Mouse (Mus musculus) inflammation-experienced regulatory T-cells, adult 6 months (primary cell): ENCODE data around the gene Palm3. TPM values are rescaled to one million over a fixed set of nuclear protein-coding genes. Genes with fewer than 3 reads are reported as not detected.

Experiments used
- ATAC-seq: one replicate; pipeline ENCODE4 v1.8.0; 2017
- polyA plus RNA-seq, 3 experiments: library from polyadenylated mRNA; unstranded; fragments of 100-300 nt; shearing (Covaris generic); gene quantifications; one replicate each; pipeline ENCODE4 v1.2.1; 2017

Gene Palm3
- polyA plus RNA-seq, 3 experiments from 2014 or later, result 1.6 to 3.7 (median 2.8) TPM

DNA sequence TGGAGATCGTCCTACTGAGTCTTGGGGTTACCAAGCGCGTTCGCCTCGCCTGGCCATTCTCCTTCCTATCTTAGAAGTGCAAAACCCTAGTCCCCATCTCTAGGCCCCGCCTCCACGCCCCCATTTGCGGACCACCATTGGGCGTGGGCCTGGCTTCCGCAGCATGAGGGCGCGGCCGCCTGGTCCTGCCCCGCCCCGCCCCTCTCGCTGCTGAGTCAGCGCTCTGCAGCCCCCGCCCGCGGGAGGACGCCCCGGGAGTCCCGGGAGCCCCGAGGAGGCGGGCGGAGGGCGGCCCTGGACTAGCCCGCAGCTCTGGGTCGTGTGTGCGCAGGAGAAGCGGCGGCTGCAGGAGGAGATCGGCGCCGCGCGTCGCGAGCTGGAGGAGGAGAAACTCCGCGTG, 4.6 kb downstream of the Palm3 start:
- peak; percentile 48 for ATAC-seq

DNA sequence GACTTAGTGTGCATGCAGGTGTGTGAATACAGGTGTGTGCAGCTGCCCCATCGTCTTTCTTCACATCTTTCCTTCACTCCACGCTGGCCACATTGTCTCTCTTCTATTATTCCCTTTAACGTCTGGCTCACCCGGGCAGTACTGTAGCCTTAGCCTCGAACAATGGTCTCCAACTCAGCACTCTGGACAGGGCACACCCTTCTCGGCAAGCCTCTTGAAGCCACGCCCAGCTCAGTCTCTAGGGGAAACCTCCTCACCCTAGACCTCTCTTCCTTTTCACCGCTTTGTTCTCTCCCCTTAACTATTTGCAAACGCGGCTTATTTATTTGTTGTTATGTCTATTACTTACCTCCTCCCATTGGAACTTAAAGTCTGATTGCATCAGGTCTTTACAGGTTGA, 6.2 kb downstream of the Palm3 start:
- peak; percentile 46 for ATAC-seq

DNA sequence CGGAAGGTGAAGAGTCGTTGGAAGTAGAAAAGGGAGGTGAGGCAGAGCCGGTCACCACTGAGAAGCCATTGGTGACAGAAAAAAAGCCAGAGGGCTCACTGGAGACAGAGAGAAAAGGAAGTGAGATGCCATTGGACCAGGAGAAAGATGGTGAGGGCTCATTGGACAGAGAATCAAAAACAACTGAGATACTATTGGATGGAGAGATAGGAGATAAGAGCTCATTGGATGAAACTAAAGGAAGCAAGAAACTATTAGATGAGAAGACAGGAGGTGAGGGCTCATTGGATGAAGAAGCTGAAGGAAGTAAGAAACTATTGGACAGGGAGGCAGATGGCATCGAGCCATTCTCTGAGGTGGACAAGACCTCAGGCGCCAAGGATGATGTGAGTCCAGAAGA, 8.0 kb downstream of the Palm3 start:
- no peak for ATAC-seq

DNA sequence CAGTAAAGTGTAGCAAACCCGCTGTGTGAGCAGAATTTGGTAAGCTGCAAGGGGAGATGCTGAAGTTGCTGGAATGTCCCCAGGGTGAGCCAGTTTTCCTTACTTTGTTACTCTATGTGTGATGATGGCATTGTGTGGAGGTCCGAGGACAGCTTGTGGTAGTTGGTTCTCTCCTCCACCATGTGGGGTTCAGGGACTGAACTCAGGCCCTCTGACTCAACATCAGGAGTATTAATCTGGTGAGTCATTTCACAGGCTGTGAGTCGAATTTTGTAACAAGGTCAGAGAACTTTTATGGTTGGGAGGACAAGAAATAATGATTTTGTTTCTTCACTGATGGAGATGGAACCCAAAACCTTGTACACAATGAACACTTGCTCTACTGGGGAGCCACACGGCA, 11.5 kb downstream of the Palm3 start:
- ATAC-seq, result no peak

DNA sequence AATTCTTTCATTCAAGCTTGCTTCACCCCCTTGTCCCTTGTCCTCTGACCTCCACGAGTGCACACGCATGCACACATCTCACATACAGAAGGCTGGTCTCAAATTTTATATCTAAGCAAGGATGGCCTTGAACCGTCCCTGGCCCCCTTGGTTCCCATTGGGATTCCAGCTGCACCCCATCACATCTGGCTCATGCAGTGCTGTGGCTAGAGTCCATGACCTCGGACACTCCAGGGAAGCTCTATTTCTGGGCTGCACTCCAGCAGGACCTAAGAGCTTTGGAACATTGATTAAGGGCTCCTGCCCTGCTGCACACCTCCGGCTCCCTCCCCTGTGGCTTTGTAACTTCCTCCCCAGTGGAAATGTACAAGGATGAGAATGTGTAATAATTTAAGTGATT, 16.7 kb downstream of the Palm3 start:
- no peak for ATAC-seq

DNA sequence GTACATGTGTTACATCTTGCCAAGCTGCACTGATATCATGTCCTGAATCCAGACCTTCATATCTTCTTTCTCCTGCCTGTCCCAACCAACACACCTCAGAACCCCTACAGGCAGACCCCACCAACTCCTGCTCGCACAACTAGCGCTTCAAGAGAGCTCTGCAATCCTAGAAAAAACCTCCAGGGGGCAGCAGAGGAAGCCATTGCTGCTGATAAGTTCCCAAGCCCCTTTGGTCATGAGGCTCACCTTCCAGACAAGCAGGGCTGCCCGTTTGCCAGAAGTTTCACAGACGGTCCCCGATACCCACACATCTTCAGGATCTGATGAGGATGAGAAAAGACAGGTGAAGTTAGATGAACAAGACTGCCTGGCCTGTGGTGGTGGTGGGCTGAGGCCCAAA, 17.8 kb downstream of the Palm3 start:
- ATAC-seq, result no peak

DNA sequence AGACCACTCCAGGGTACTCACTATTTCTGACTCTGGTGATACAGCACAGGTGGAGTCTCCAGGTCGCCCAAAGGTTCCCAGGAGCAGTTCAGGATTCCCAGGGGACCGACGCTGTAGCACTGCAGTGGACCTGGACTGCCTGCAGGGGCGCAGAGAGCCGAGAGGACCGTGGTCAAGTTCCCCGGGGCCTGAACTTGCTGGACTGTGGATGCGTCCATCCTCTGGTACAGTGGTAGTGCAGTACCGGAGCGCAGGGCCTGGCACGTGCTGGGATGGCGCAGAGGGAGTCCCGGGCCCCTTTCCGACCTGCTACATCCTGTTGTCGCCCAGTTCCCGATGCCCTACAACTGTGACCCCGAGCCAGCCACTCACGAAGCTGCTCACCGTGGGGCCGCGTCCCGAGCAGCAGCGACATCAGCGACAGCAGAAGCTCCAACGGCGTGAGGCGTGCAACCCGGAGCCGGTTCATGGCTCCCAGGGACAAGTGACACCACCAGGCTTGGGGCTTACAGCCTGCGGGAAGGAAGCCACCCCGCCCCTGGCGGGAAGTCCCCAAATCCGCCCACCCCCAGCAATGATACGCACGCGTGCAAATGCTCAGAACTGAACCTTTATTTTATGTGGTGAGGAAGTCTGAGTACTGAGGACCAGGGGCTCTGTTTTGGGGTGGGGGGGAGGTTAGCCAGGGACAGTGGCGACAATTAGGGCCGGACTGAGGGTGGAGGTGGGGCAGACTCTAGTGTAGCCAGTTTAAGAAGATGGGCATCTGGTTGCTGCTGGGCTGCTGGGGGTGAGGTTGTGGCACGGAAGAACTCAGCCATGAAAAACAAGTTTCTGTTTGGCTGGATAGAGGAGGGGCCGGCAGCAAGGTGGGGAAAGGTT, 21.0 kb downstream of the Palm3 start, which contains the start of gene Il27ra:
TSS of gene Il27ra (minus strand) at position 524 of the 882 bp plus-strand sequence.
- ATAC-seq, result peak; percentile 87

DNA sequence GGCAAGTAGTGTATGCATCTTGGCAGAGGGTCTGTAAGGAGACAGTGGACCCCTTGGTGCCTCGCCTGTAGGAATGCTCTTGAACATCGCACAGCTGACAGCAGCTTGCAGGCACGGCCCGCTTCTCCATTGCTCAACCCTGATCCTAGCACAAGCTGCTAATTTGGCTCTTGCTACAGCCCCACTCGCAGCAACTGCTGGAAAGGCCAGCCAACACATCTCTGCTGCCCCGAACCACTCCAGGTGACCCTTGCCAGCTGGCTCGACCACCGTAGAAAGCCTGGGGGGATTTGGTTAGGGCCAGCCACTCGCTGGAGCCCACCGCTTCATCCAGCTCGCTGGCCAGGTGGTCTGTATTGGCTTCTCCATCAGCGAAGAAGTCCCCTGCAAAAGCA, 21.7 kb downstream of the Palm3 start:
- no peak for ATAC-seq

DNA sequence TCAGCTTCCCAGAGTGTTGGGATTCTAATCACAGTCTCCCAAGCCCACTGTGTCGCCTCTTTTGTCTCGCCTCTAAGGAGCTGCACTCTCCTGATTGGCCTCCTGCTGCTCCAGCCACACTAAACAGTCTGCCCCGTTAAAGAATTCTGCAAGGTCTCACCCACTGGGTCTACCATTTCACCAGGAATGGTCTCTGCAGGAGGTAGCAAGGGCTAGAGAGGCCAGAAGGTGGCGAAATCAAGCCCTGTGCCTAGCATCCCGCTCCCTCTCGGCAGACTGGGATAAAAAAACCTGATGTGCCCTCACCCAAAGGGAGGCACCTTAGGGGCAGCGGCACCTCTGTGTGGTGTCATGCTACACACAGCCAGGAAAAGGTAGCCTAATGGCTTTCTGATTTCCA, 22.8 kb downstream of the Palm3 start:
- no peak for ATAC-seq

DNA sequence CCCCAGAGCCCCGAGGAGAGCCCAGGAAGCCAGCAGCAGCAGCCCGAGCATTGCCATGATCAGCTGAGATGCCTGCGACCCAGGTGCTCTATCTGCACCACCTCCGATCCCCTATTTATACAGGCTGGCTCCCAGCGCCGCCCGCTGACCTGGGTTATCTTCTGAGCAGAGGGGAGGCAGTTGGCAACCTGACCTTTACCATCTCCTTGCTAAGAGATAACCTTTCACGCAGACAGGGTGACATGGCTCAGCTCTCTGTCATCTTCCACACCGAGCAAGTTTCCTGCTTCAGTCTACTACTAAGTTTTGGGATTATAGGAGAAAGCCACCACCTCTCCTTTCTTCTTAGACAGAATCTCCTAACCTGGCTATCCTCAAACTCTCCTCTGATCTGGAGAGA, 23.6 kb downstream of the Palm3 start, which contains the start of gene Rln3:
TSS of gene Rln3 (minus strand) at position 101 of the 400 bp plus-strand sequence.
- no peak for ATAC-seq

DNA sequence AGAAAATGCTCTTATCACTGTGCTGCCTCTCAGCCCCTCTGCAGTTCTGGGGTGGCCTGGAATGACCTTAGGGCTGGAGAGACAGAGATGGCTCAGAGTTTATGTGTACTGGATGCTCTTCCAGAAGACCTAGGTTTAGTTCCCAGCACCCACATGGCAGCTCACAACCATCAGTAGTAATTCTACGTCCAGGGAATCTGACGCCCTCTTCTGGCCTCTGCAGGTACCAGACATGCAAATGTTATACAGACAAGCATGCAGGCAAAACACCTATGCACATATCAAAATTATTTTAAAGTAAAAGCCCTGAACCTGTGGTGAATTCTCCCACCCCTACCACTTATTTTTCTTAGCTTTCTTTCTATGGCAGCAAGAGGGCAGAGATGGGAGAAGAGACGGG, 25.2 kb downstream of the Palm3 start:
- no peak for ATAC-seq

DNA sequence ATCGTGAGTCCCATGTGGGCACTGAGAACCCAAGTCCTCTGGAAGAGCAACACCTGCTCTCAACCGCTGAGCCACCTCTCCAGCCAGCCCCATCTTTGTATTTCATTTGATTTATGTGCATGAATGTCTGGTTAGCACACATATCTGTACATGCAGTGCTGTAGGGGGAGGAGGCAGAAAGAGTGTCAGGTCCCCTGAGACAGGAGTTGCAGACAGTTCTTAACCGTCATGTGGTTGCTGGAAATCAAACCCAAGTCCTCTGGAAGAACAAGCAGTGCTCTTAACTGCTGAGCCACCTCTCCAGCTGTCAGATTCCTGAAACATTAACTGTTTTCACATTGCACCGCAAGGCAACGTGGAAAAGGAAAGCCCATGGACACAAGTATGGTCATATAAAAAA, 26.9 kb downstream of the Palm3 start:
- ATAC-seq, result no peak

DNA sequence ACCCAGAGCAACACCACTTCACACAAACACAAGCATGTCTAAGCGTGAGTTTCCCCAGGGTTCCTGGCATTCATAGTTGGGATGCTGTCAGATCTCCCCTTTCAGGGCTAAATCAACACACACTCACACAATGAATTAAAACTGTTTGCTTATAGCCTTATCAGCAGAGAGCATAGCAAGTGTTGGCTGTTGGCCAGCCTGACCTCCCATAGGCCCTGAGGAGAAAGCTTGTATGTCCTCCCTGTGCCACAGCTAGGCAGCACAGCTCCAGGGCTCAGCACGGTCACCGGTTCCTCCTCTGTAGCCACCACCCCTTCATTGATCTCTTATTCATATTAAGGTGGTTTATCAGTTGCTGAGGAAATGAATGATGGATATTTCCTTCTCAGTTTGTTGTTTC, 31.5 kb downstream of the Palm3 start:
- no peak for ATAC-seq

DNA sequence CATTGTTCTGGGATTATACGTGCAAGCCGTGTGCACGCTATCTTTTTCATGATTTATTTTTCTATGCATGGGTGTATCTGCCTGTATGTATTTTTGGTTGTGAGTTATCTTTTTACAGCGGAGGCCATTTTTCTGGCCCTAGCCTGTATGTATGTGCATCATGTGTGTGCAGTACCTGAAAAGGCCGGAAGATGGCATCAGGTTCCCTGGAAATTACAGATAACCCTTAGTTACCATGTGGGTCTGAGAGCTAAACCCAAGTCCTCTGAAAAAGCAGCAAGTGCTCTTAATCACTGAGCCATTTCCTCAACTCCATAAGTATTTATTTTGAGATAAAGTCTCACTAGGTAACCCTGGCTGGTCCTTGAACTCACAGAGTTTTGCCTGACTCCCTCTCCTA, 32.0 kb downstream of the Palm3 start:
- no peak for ATAC-seq

DNA sequence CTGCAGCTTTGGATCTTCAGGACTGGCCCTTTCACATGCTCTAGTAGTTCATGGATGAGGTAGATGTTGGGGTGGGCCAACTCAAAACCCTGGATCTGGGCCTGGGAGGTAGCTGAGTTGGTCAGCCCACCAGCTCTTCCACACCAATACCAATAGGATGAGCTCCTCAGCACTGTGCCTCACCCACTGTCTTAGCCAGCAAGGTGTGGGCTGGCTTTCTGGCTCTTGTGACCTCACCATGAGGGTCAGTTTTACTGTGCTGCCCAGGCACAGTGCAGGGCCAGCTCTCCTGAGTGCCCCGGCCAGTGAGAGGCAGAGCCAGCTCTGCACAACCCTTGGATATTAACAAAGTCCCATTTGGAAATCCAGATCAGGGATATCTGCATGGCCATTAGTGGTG, 36.6 kb downstream of the Palm3 start:
- no peak for ATAC-seq

DNA sequence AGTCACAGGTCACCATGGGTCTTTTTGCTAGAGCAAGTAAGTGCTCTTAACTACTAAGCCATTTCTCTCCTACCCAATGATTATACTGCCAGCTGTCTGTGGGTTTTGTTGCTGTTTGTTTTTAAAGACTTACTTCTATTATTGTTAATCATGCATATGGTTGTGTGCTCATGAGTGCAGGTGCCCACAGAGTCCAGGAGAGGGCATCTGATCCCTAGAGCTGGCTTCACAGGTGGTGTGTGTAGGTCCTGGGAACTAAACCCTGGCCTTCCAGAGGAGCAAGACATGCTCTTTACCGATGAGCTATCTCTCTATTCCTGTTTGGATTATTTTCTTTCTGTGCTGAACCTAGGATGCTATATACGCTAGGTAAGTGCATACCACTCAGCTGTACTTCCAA, 38.0 kb downstream of the Palm3 start:
- no peak for ATAC-seq

DNA sequence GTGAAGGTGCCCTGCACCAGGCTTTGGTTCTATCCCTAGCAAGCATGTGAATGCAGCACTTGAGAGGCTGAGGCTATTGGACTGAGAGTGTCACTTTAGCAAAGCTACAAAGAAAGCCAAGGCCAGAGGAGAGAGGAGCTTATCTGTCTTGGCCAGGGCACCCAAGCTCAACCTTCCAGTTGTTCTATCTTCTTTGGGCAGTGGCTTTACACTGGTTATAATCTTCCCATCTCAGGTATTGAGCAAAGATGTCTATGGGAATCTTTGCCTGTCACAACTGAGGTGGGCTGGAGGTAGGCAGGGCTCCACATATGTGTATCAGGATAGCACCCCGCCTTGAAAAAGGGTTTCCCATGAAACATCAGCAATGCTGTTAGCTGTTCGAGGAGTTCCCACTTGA, 39.0 kb downstream of the Palm3 start:
- no peak for ATAC-seq

DNA sequence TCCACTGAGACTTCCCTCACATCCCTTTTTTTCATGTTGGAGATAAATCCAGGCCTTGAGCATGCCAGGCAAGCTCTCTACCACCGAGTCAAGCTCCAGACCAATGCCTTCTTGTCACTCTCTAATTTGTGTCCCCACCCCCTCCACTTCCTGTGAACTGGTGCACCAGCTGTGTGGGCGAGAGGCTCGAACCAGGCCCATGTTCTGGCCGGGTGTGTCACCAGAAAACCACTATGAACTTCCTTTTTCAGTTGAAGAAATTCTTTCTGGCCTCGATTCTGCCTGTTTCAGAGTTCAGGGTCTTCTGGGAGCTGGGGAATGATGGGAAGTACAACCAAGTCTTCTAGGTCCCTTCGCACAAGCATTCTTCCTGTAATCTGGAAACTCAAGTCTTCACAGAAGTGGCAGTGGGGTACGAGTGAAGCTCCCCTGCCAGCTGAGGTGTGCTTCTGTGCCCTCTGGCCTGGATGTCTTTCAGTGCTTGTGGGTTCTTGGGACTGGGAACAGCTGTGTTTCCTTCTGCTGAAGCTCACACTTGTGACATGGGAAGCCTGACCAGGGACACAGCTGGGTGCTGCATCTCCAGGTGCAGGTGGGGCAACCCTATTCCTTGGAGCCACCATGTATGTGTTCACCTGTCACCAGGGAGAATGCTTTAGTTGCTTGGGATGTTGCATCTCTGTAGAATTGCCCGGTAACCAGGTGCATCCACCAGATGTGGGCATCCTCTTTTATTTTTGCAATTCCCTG, 42.8 kb downstream of the Palm3 start:
- ATAC-seq, result peak; percentile 32

DNA sequence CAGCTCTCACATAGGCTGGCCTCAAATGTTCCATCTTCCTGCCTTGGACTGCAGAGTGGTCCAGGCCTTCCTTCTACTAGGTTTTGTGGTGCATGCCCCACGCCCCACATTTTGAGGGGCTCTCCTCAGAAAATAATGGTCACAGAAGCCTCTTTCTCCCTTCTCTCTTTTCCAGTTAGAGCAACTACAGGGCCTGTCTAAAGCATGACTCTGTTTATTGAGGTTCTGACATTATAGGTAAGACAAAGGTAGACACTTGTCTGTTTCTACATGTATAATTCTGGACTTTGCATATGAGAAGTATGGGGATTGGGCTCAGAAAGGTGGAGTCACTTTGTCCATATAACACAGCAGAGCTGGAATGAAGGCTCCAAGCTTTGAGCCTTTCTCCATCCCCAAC, 43.8 kb downstream of the Palm3 start, which contains the start of gene Gm10643:
TSS of gene Gm10643 (minus strand) at position 101 of the 400 bp plus-strand sequence.
- ATAC-seq, result no peak

DNA sequence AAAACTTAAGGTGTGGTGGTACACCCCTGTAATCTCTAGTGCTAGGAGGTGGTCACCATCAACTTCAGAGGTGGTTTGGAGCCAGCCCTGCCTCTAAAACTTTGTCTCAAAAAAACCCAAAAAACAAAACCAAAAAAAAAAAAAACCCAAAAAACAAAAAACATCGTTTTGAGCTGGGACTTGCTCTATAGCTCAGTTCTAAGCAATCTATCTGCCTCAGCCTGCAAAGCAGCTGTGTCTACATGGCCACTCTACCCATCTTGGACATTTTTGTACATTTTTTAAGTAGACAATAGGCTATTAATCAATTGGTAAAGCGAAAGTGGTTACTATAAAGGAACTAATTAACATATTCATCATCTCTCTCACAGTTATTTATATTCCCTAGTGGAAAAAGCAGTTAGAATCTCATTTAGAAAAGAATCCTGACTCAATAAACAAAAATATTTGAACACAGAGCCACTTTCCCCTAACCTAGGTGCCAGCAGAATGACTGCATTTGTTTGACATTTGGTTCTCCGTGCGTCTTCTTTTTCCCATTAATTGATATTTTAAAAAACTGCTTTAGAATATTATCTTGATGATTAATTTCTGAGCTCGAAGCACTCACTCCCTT, 44.3 kb downstream of the Palm3 start:
- ATAC-seq, result no peak

DNA sequence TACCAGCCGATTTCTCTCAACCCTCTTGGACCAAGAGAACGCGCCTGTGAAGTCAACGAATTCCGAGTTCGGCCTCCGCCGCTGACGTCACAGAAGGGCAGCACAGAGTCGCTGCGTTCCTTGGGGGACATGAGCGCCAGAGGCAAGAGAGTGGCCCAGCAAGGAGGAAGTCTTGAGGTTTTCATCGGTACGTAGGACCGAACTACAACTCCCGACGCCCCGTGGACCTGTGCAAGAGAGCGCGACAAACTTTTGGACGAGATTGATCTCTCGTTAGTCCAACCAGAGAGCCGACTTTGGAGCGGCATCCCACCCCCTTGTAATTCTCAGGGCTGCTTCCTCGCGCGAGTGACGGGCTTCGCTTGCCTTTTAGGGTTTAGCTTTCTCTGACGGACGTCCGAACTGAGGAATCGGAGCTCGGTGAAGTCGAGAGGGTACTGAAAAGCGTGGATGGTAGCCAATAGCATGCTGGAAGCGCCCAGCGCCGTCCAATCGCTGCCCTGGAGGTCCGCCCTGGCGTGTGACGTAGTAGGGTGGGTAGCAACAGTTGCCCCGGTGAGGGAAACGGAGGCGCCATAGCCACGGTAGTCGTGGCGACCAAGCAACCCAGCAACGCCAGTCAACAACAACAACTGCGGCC, 45.1 kb downstream of the Palm3 start, which contains the start of gene Rfx1:
TSS of gene Rfx1 (plus strand) at position 544 of the 640 bp plus-strand sequence.
- peak; percentile 84 for ATAC-seq

DNA sequence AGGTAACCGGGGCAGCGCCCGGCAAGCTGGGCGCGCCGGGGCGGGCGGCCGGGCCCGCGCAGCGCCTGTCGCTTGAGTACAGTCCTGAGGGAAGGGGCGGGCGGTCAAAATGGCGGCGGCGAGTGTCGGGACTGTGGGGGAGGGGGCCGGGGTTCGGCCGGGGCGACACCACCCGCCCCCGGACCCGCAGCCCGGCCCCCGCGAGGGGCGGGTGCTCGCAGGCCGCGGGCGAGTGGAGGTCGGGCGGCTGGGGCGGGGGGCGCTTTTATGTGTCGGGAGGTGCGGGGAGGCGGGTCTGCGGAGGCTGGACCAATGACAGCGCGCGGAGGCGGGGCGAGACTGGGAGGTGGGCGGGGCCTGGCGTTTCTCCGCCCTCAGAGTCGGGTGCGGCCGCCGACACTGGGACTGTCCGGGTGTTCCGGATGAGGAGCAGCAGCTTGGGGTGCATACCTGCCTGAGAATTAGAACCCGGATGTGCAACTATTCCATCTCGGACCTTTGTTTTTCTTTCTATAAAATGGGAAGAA, 45.8 kb downstream of the Palm3 start:
- peak; percentile 45 for ATAC-seq
